Mouse (Mus musculus): ENCODE results near the gene Fzd2.
"Not testable (repeated sequence)": the region's sequence is repeated elsewhere in the genome, so short reads cannot be mapped to it uniquely, and the experiment has no call there.

Fzd2 gene

GRCm38 (mm10) chr11:102579165-102580033, 24.8 kb upstream of the Fzd2 start, which contains the start of gene Gm11627:
TSS of gene Gm11627 (minus strand) at chr11:102579461.
- in situ Hi-C loops (cut with MboI; ENCODE audit: unreplicated experiment in 2 of 2) = loop anchor here in 1 of 2 experiments (5.0 kb wide), 2 partner anchors 73 to 92 kb away; no protein-coding TSS in a partner anchor

- in situ Hi-C loops (cut with MboI; ENCODE audit: unreplicated experiment in 2 of 2) = no loop called here
Measured at GRCm38 (mm10) chr11:102580034-102580330, 24.2 kb upstream of the Fzd2 start.

GRCm38 (mm10) chr11:102581281-102582015, 22.7 kb upstream of the Fzd2 start:
- in situ Hi-C loops (cut with MboI; ENCODE audit: unreplicated experiment in 2 of 2) = no loop called here

GRCm38 (mm10) chr11:102582016-102582610, 22.1 kb upstream of the Fzd2 start:
- in situ Hi-C loops (cut with MboI; ENCODE audit: unreplicated experiment in 2 of 2) = no loop called here

- in situ Hi-C loops (cut with MboI; ENCODE audit: unreplicated experiment in 2 of 2) = no loop called here
Measured at GRCm38 (mm10) chr11:102582736-102583135, 21.5 kb upstream of the Fzd2 start.

- in situ Hi-C loops (cut with MboI; ENCODE audit: unreplicated experiment in 2 of 2) = no loop called here
Measured at GRCm38 (mm10) chr11:102586445-102587130, 17.6 kb upstream of the Fzd2 start.

- in situ Hi-C loops (cut with MboI; ENCODE audit: unreplicated experiment in 2 of 2) = no loop called here
Measured at GRCm38 (mm10) chr11:102587554-102587953, 16.6 kb upstream of the Fzd2 start.

GRCm38 (mm10) chr11:102595341-102595820, 8.8 kb upstream of the Fzd2 start:
- in situ Hi-C loops (cut with MboI; ENCODE audit: unreplicated experiment in 2 of 2) = no loop called here

GRCm38 (mm10) chr11:102599912-102600311, 4.3 kb upstream of the Fzd2 start:
- in situ Hi-C loops (cut with MboI; ENCODE audit: unreplicated experiment in 2 of 2) = no loop called here

- in situ Hi-C loops (cut with MboI; ENCODE audit: unreplicated experiment in 2 of 2) = no loop called here
Measured at GRCm38 (mm10) chr11:102602816-102603495, 1.2 kb upstream of the Fzd2 start.

GRCm38 (mm10) chr11:102603496-102603850, 723 bp upstream of the Fzd2 start:
- in situ Hi-C loops (cut with MboI; ENCODE audit: unreplicated experiment in 2 of 2) = no loop called here

- in situ Hi-C loops (cut with MboI; ENCODE audit: unreplicated experiment in 2 of 2) = no loop called here
Measured at GRCm38 (mm10) chr11:102604777-102605552, 769 bp downstream of the Fzd2 start.

GRCm38 (mm10) chr11:102605553-102606416, 1.6 kb downstream of the Fzd2 start:
- in situ Hi-C loops (cut with MboI; ENCODE audit: unreplicated experiment in 2 of 2) = no loop called here

GRCm38 (mm10) chr11:102606751-102607171, 2.6 kb downstream of the Fzd2 start:
- in situ Hi-C loops (cut with MboI; ENCODE audit: unreplicated experiment in 2 of 2) = no loop called here

- in situ Hi-C loops (cut with MboI; ENCODE audit: unreplicated experiment in 2 of 2) = not testable (repeated sequence)
Measured at GRCm38 (mm10) chr11:102607201-102607600, 3.0 kb downstream of the Fzd2 start.

GRCm38 (mm10) chr11:102607686-102608548, 3.7 kb downstream of the Fzd2 start:
- in situ Hi-C loops (cut with MboI; ENCODE audit: unreplicated experiment in 2 of 2) = no loop called here

GRCm38 (mm10) chr11:102608691-102609090, 4.5 kb downstream of the Fzd2 start:
- in situ Hi-C loops (cut with MboI; ENCODE audit: unreplicated experiment in 2 of 2) = no loop called here

Measured in v-Abl transformed pro-B cells (cell line).